Mouse (Mus musculus) heart, postnatal 0 days (tissue): ENCODE measurements at regions not wholly inside any gene's neighbourhood (a gene's known extent, or its start where the extent isn't known, plus 50 kb on each side); places are given as distances from the start of the nearest gene placed in this dataset.

Experiments
- CTCF ChIP-seq: IDR thresholded peaks from 2 replicates; pipeline ENCODE4 v1.5.1; 2016; ENCODE audit warnings: antibody characterized with exemption, control low read depth, low read depth
- EP300 ChIP-seq: IDR thresholded peaks from 2 replicates; pipeline ENCODE4 v1.6.1; 2016; ENCODE audit warnings: antibody characterized with exemption, low read depth

GRCm38 (mm10) chr7:72826597-72826996 is 520.2 kb upstream of the Mctp2 start:
- TF ChIP-seq EP300: no peak
- TF ChIP-seq CTCF: no peak
